Mouse (Mus musculus): ENCODE data around the gene Igsf3. TPM values are rescaled to one million over a fixed set of nuclear protein-coding genes. Genes with fewer than 3 reads are reported as not detected.

Igsf3 gene
- polyA plus RNA-seq, 1 experiment from 2014 or later: 54.8 TPM

GRCm38 (mm10) chr3:101396061-101396460, 19.2 kb downstream of the Igsf3 start:
- no peak overlapping the region for H3K9ac ChIP-seq
- 68% methylated on average over 3 of the region's 3 CpGs for WGBS
- no peaks in the 10 kb centered on the region for H3K27me3 ChIP-seq
- peaks cover 92% of the 10 kb centered on the region for H3K4me1 ChIP-seq
- peak overlapping the region; percentile 87 for H3K27ac ChIP-seq
- no peak for ATAC-seq (ENCODE audit: insufficient number of reproducible peaks, low FRiP score, low TSS enrichment, low read depth)
- no peaks in the 10 kb centered on the region for H3K36me3 ChIP-seq
- H3K9me3 ChIP-seq: no peaks in the 10 kb centered on the region
- H3K4me2 ChIP-seq: no peak overlapping the region
- no peak overlapping the region for H3K4me3 ChIP-seq

DNA sequence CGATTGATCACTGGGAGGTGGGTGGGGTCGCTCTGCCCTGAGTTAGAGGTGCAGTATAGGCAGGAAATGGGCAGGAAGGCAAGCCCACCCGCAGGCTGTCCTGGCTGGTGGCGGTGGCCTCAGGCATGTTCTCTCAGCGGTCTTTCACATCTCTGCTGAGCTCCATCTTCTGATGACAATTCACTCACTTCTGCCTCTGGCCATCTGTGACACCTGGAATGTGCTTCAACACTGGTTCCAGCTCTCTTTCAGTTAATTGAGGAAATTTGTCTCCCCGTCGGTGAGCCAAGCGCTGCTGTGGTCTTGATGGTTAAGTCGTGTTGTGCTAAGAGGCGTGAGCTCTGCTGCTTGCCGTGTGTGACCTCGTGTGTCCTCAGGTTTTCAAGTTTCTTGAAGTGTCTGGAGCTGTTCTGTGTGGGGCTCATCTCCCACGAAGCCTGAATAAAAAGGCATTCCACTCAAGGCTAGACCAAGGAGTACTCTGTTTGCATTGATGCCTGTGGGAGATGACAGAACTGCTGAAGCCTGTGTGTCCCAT, 19.9 kb downstream of the Igsf3 start:
- H3K36me3 ChIP-seq: no peaks in the 10 kb centered on the region
- peaks cover 92% of the 10 kb centered on the region for H3K4me1 ChIP-seq
- no peaks in the 10 kb centered on the region for H3K9me3 ChIP-seq
- no peak overlapping the region for H3K9ac ChIP-seq
- H3K27me3 ChIP-seq: no peaks in the 10 kb centered on the region
- WGBS: 15% methylated on average over 13 of the region's 13 CpGs
- H3K4me3 ChIP-seq: no peak overlapping the region
- H3K4me2 ChIP-seq: no peak overlapping the region
- peak overlapping the region; percentile 89 for H3K27ac ChIP-seq
- no peak for ATAC-seq (ENCODE audit: insufficient number of reproducible peaks, low FRiP score, low TSS enrichment, low read depth)

DNA sequence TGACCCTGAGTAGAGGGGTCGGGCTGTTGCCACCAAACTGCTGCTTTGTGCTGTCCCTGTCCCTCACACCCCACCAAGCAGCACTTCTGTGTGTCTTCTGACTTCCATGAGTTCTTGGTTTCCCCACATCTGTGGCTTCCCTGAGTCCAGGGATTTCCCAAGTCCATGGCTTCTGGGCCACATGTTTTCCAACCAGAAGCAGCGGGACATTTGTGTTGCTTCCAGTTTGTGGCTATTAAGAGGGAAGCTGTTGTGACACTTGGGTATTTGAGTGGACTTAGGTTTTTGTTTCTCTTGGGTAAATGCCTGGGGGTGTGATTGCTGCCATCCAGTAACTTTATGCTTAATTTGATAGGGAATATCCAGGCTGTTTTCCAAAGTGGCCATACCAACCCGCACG, 20.5 kb downstream of the Igsf3 start:
- H3K36me3 ChIP-seq: no peaks in the 10 kb centered on the region
- no peak overlapping the region for H3K4me3 ChIP-seq
- H3K4me1 ChIP-seq: peaks cover 86% of the 10 kb centered on the region
- H3K27ac ChIP-seq: peak overlapping the region; percentile 89; the same call in 1 of the 2 replicates
- H3K9ac ChIP-seq: no peak overlapping the region
- no peaks in the 10 kb centered on the region for H3K27me3 ChIP-seq
- H3K4me2 ChIP-seq: 0 out of 2 replicates have a peak overlapping the region, but pooled peaks have one; percentile 34
- no peaks in the 10 kb centered on the region for H3K9me3 ChIP-seq
- ATAC-seq (ENCODE audit: insufficient number of reproducible peaks, low FRiP score, low TSS enrichment, low read depth): no peak
- WGBS: 37% methylated on average over 4 of the region's 4 CpGs

GRCm38 (mm10) chr3:101398071-101398786, 21.3 kb downstream of the Igsf3 start:
- peak; percentile 73 for ATAC-seq (ENCODE audit: insufficient number of reproducible peaks, low FRiP score, low TSS enrichment, low read depth)
- H3K9ac ChIP-seq: no peak overlapping the region
- H3K27ac ChIP-seq: peak overlapping the region; percentile 89
- WGBS: 11% methylated on average over 12 of the region's 12 CpGs
- H3K9me3 ChIP-seq: no peaks in the 10 kb centered on the region
- H3K4me2 ChIP-seq: peak overlapping the region; percentile 34
- peaks cover 83% of the 10 kb centered on the region for H3K4me1 ChIP-seq
- H3K4me3 ChIP-seq: no peak overlapping the region
- no peaks in the 10 kb centered on the region for H3K36me3 ChIP-seq
- H3K27me3 ChIP-seq: no peaks in the 10 kb centered on the region

DNA sequence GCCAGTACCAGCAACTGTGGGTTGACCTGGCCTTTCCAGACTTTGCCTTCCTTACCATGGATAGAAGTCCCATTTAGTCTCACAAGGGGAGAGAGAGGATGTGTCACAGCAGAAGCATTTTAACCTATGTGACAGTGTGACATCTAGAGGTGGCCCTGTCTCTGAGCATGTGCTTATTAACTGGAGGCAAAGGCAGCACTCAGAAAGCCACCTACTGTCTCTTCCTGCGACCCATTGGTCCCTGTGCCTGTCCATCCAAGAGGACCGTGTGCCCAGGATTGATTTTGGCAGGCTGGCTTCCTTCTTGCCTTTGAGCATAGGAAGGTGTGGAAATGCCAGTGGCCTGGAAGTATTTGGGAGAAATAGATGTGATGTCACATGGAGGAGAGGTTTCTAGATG, 22.0 kb downstream of the Igsf3 start:
- Histone ChIP-seq H3K9ac (no peak overlapping the region), H3K4me1 (peaks cover 82% of the 10 kb centered on the region), H3K27me3 (no peaks in the 10 kb centered on the region), H3K36me3 (no peaks in the 10 kb centered on the region), H3K4me2 (0 out of 2 replicates have a peak overlapping the region, but pooled peaks have one; percentile 34), H3K9me3 (no peaks in the 10 kb centered on the region), H3K4me3 (no peak overlapping the region), H3K27ac (peak overlapping the region; percentile 89)
- ATAC-seq (ENCODE audit: insufficient number of reproducible peaks, low FRiP score, low TSS enrichment, low read depth): no peak
- 46% methylated on average over 2 of the region's 2 CpGs for WGBS

DNA sequence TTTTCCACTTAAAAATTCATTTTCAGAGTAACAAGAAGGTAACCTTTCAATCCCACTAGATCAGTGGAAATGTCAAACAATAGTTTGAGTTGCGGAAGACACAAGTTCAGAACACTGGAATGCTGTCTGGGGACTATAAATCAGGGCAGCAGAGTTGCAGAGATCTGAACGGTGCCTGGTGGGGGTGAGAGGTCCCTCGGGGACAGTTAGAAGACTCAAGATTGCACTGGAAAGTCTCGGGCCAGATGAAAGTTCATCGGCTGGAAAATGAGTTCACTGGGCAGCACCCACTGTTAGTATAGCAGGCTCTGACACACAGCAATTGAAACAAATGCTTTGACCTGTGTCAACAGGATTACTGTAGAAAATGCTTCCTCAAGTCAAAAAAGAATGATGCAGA, 24.6 kb downstream of the Igsf3 start:
- no peak overlapping the region for H3K4me2 ChIP-seq
- 21% methylated on average over 5 of the region's 5 CpGs for WGBS
- no peaks in the 10 kb centered on the region for H3K36me3 ChIP-seq
- peaks cover 82% of the 10 kb centered on the region for H3K4me1 ChIP-seq
- no peak overlapping the region for H3K4me3 ChIP-seq
- H3K9ac ChIP-seq: no peak overlapping the region
- ATAC-seq (ENCODE audit: insufficient number of reproducible peaks, low FRiP score, low TSS enrichment, low read depth): no peak
- no peak overlapping the region for H3K27ac ChIP-seq
- no peaks in the 10 kb centered on the region for H3K9me3 ChIP-seq
- no peaks in the 10 kb centered on the region for H3K27me3 ChIP-seq

GRCm38 (mm10) chr3:101404620-101405415, 27.9 kb downstream of the Igsf3 start:
- H3K4me1 ChIP-seq: peaks cover 72% of the 10 kb centered on the region
- ATAC-seq (ENCODE audit: insufficient number of reproducible peaks, low FRiP score, low TSS enrichment, low read depth): 0 out of 2 replicates have a peak, but pooled peaks have one; percentile 12
- H3K9me3 ChIP-seq: no peaks in the 10 kb centered on the region
- H3K27me3 ChIP-seq: no peaks in the 10 kb centered on the region
- H3K9ac ChIP-seq: no peak overlapping the region
- H3K4me3 ChIP-seq: no peak overlapping the region
- WGBS: 46% methylated on average over 13 of the region's 13 CpGs
- peak overlapping the region; percentile 43; the same call in 1 of the 2 replicates for H3K27ac ChIP-seq
- no peaks in the 10 kb centered on the region for H3K36me3 ChIP-seq
- no peak overlapping the region for H3K4me2 ChIP-seq

- peaks cover 74% of the 10 kb centered on the region for H3K4me1 ChIP-seq
- no peak overlapping the region for H3K4me3 ChIP-seq
- H3K9me3 ChIP-seq: no peaks in the 10 kb centered on the region
- H3K36me3 ChIP-seq: no peaks in the 10 kb centered on the region
- WGBS: 50% methylated on average over 10 of the region's 10 CpGs
- H3K4me2 ChIP-seq: no peak overlapping the region
- ATAC-seq (ENCODE audit: insufficient number of reproducible peaks, low FRiP score, low TSS enrichment, low read depth): no peak
- H3K9ac ChIP-seq: no peak overlapping the region
- no peaks in the 10 kb centered on the region for H3K27me3 ChIP-seq
- H3K27ac ChIP-seq: no peak overlapping the region
These were observed 28.6 kb downstream of the Igsf3 start for GRCm38 (mm10) chr3:101405495-101405894.

GRCm38 (mm10) chr3:101406097-101406496, 29.2 kb downstream of the Igsf3 start:
- no peak overlapping the region for H3K27ac ChIP-seq
- H3K9ac ChIP-seq: no peak overlapping the region
- H3K27me3 ChIP-seq: no peaks in the 10 kb centered on the region
- 62% methylated on average over 3 of the region's 3 CpGs for WGBS
- peaks cover 76% of the 10 kb centered on the region for H3K4me1 ChIP-seq
- no peaks in the 10 kb centered on the region for H3K9me3 ChIP-seq
- H3K4me3 ChIP-seq: no peak overlapping the region
- no peak for ATAC-seq (ENCODE audit: insufficient number of reproducible peaks, low FRiP score, low TSS enrichment, low read depth)
- no peaks in the 10 kb centered on the region for H3K36me3 ChIP-seq
- no peak overlapping the region for H3K4me2 ChIP-seq

GRCm38 (mm10) chr3:101407568-101407967, 30.7 kb downstream of the Igsf3 start:
- H3K9ac ChIP-seq: no peak overlapping the region
- H3K4me2 ChIP-seq: no peak overlapping the region
- ATAC-seq (ENCODE audit: insufficient number of reproducible peaks, low FRiP score, low TSS enrichment, low read depth): no peak
- H3K4me3 ChIP-seq: no peak overlapping the region
- H3K9me3 ChIP-seq: no peaks in the 10 kb centered on the region
- H3K27me3 ChIP-seq: no peaks in the 10 kb centered on the region
- no peak overlapping the region for H3K27ac ChIP-seq
- H3K36me3 ChIP-seq: no peaks in the 10 kb centered on the region
- 61% methylated on average over 8 of the region's 8 CpGs for WGBS
- H3K4me1 ChIP-seq: peaks cover 80% of the 10 kb centered on the region

DNA sequence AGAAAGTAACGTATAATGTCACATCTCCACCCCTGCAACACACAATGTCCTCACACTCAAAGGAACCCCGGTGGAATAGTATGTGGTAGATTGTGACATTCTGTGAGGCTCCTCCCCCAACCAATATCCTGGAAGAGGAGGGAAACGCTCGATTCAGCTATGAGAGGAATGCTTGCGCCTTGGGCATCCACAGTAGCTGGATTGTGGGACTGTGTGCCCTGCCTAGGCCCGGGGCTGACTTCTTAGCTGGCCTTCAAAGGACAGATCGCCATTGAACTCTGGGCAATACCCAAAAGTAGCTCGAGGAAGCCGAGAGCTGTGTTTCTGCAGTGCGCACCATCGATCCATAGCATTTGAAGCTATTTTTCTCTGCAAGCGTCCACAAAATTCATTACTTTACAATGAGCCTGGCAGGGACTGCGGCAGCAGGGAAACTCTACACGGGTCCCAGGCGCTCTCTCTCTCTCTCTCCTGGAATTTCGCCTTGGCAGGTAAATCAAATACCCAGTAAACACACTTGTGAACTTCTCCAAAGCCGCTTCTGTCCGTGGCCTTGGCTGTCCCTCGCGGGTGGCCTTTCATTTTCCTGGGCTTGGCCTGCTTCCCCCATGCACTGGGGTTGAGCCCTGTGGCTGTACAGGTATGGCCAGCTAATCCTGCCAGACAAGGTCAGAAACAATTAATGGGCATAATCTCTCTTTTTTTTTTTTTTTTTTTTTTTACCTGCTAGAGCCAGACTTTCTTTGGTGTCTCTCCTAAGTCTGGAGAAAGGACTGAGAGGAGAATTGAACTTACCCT, 32.3 kb downstream of the Igsf3 start:
- peak overlapping the region; percentile 82 for H3K27ac ChIP-seq
- no peak overlapping the region for H3K9ac ChIP-seq
- peaks cover 73% of the 10 kb centered on the region for H3K4me1 ChIP-seq
- H3K27me3 ChIP-seq: no peaks in the 10 kb centered on the region
- H3K36me3 ChIP-seq: no peaks in the 10 kb centered on the region
- H3K9me3 ChIP-seq: no peaks in the 10 kb centered on the region
- peak overlapping the region; percentile 3; the same call in 1 of the 2 replicates for H3K4me3 ChIP-seq
- ATAC-seq (ENCODE audit: insufficient number of reproducible peaks, low FRiP score, low TSS enrichment, low read depth): no peak
- WGBS: 21% methylated on average over 20 of the region's 20 CpGs
- H3K4me2 ChIP-seq: peak overlapping the region; percentile 30
